Mouse (Mus musculus): ENCODE data around the gene Card19. TPM values are rescaled to one million over a fixed set of nuclear protein-coding genes. Genes with fewer than 3 reads are reported as not detected.

The Card19 gene
- polyA plus RNA-seq, 1 experiment from 2014 or later: 71.9 TPM

- no peak for ATAC-seq (replicated peaks; ENCODE audit: insufficient number of reproducible peaks, low FRiP score, low TSS enrichment)
- Histone ChIP-seq H3K9me3 (replicated peaks; ENCODE audit: control insufficient read depth, low read length) (no peaks in the 10 kb centered on the region), H3K36me3 (ENCODE audit: control insufficient read depth, insufficient read depth, low read length) (no peaks in the 10 kb centered on the region), H3K27me3 (ENCODE audit: control insufficient read depth, insufficient read depth, low read length) (no peaks in the 10 kb centered on the region), H3K9ac (ENCODE audit: low read depth, low read length) (no peak overlapping the region), H3K4me3 (ENCODE audit: low read depth, low read length) (no peak overlapping the region), H3K4me2 (no peak overlapping the region), H3K4me1 (ENCODE audit: control insufficient read depth, insufficient read depth, low read length) (peaks cover 13% of the 10 kb centered on the region), H3K27ac (ENCODE audit: low read depth, low read length) (no peak overlapping the region)
- 41% methylated on average over 7 of the region's 7 CpGs for WGBS (ENCODE audit: insufficient replicate concordance)
These were observed 6.5 kb downstream of the Card19 start for GRCm38 (mm10) chr13:49209306-49209705.

- Histone ChIP-seq H3K27ac (ENCODE audit: low read depth, low read length) (no peak overlapping the region), H3K27me3 (ENCODE audit: control insufficient read depth, insufficient read depth, low read length) (no peaks in the 10 kb centered on the region), H3K4me1 (ENCODE audit: control insufficient read depth, insufficient read depth, low read length) (no peaks in the 10 kb centered on the region; the same call in none of the 2 replicates), H3K36me3 (ENCODE audit: control insufficient read depth, insufficient read depth, low read length) (no peaks in the 10 kb centered on the region; the same call in 1 of the 2 replicates), H3K9ac (ENCODE audit: low read depth, low read length) (no peak overlapping the region), H3K9me3 (replicated peaks; ENCODE audit: control insufficient read depth, low read length) (no peaks in the 10 kb centered on the region), H3K4me3 (ENCODE audit: low read depth, low read length) (no peak overlapping the region), H3K4me2 (no peak overlapping the region)
- no peak for ATAC-seq (replicated peaks; ENCODE audit: insufficient number of reproducible peaks, low FRiP score, low TSS enrichment)
- WGBS (ENCODE audit: insufficient replicate concordance): 96% methylated on average over 2 of the region's 2 CpGs
These were observed 9.5 kb downstream of the Card19 start for GRCm38 (mm10) chr13:49206341-49206740.

- 45% methylated on average over 13 of the region's 13 CpGs for WGBS (ENCODE audit: insufficient replicate concordance)
- no peaks in the 10 kb centered on the region; the same call in 1 of the 2 replicates for H3K4me1 ChIP-seq (ENCODE audit: control insufficient read depth, insufficient read depth, low read length)
- H3K9me3 ChIP-seq (replicated peaks; ENCODE audit: control insufficient read depth, low read length): no peaks in the 10 kb centered on the region
- H3K27me3 ChIP-seq (ENCODE audit: control insufficient read depth, insufficient read depth, low read length): no peaks in the 10 kb centered on the region
- H3K4me2 ChIP-seq: no peak overlapping the region
- no peak overlapping the region for H3K9ac ChIP-seq (ENCODE audit: low read depth, low read length)
- H3K36me3 ChIP-seq (ENCODE audit: control insufficient read depth, insufficient read depth, low read length): no peaks in the 10 kb centered on the region; the same call in 1 of the 2 replicates
- no peak for ATAC-seq (replicated peaks; ENCODE audit: insufficient number of reproducible peaks, low FRiP score, low TSS enrichment)
- no peak overlapping the region for H3K4me3 ChIP-seq (ENCODE audit: low read depth, low read length)
- no peak overlapping the region for H3K27ac ChIP-seq (ENCODE audit: low read depth, low read length)
These were observed 10.3 kb downstream of the Card19 start for GRCm38 (mm10) chr13:49205381-49205998.

GRCm38 (mm10) chr13:49202556-49202955 is 13.3 kb downstream of the Card19 start:
- H3K27ac ChIP-seq (ENCODE audit: low read depth, low read length): no peak overlapping the region
- H3K4me3 ChIP-seq (ENCODE audit: low read depth, low read length): no peak overlapping the region
- no peak overlapping the region for H3K9ac ChIP-seq (ENCODE audit: low read depth, low read length)
- H3K4me1 ChIP-seq (ENCODE audit: control insufficient read depth, insufficient read depth, low read length): no peaks in the 10 kb centered on the region; the same call in 1 of the 2 replicates
- 83% methylated on average over 7 of the region's 7 CpGs for WGBS (ENCODE audit: insufficient replicate concordance)
- H3K4me2 ChIP-seq: no peak overlapping the region
- ATAC-seq (replicated peaks; ENCODE audit: insufficient number of reproducible peaks, low FRiP score, low TSS enrichment): no peak
- H3K27me3 ChIP-seq (ENCODE audit: control insufficient read depth, insufficient read depth, low read length): no peaks in the 10 kb centered on the region
- H3K9me3 ChIP-seq (replicated peaks; ENCODE audit: control insufficient read depth, low read length): no peaks in the 10 kb centered on the region
- H3K36me3 ChIP-seq (ENCODE audit: control insufficient read depth, insufficient read depth, low read length): no peaks in the 10 kb centered on the region; the same call in 1 of the 2 replicates

GRCm38 (mm10) chr13:49200688-49201087 is 15.1 kb downstream of the Card19 start:
- H3K4me2 ChIP-seq: no peak overlapping the region
- H3K27me3 ChIP-seq (ENCODE audit: control insufficient read depth, insufficient read depth, low read length): no peaks in the 10 kb centered on the region
- H3K27ac ChIP-seq (ENCODE audit: low read depth, low read length): no peak overlapping the region
- H3K36me3 ChIP-seq (ENCODE audit: control insufficient read depth, insufficient read depth, low read length): peaks cover 2% of the 10 kb centered on the region
- no peaks in the 10 kb centered on the region; the same call in 1 of the 2 replicates for H3K4me1 ChIP-seq (ENCODE audit: control insufficient read depth, insufficient read depth, low read length)
- no peak for ATAC-seq (replicated peaks; ENCODE audit: insufficient number of reproducible peaks, low FRiP score, low TSS enrichment)
- 84% methylated on average over 13 of the region's 13 CpGs for WGBS (ENCODE audit: insufficient replicate concordance)
- H3K4me3 ChIP-seq (ENCODE audit: low read depth, low read length): no peak overlapping the region
- H3K9me3 ChIP-seq (replicated peaks; ENCODE audit: control insufficient read depth, low read length): no peaks in the 10 kb centered on the region
- H3K9ac ChIP-seq (ENCODE audit: low read depth, low read length): no peak overlapping the region

GRCm38 (mm10) chr13:49199891-49200290 is 15.9 kb downstream of the Card19 start:
- no peak overlapping the region for H3K27ac ChIP-seq (ENCODE audit: low read depth, low read length)
- H3K9me3 ChIP-seq (replicated peaks; ENCODE audit: control insufficient read depth, low read length): no peaks in the 10 kb centered on the region
- no peaks in the 10 kb centered on the region for H3K27me3 ChIP-seq (ENCODE audit: control insufficient read depth, insufficient read depth, low read length)
- H3K36me3 ChIP-seq (ENCODE audit: control insufficient read depth, insufficient read depth, low read length): peaks cover 3% of the 10 kb centered on the region
- H3K4me1 ChIP-seq (ENCODE audit: control insufficient read depth, insufficient read depth, low read length): no peaks in the 10 kb centered on the region
- H3K4me2 ChIP-seq: no peak overlapping the region
- H3K9ac ChIP-seq (ENCODE audit: low read depth, low read length): no peak overlapping the region
- ATAC-seq (replicated peaks; ENCODE audit: insufficient number of reproducible peaks, low FRiP score, low TSS enrichment): no peak
- H3K4me3 ChIP-seq (ENCODE audit: low read depth, low read length): no peak overlapping the region
- 82% methylated on average over 7 of the region's 7 CpGs for WGBS (ENCODE audit: insufficient replicate concordance)

- H3K9ac ChIP-seq (ENCODE audit: low read depth, low read length): no peak overlapping the region
- H3K4me3 ChIP-seq (ENCODE audit: low read depth, low read length): no peak overlapping the region
- H3K4me1 ChIP-seq (ENCODE audit: control insufficient read depth, insufficient read depth, low read length): no peaks in the 10 kb centered on the region
- no peak overlapping the region for H3K27ac ChIP-seq (ENCODE audit: low read depth, low read length)
- no peaks in the 10 kb centered on the region for H3K9me3 ChIP-seq (replicated peaks; ENCODE audit: control insufficient read depth, low read length)
- H3K4me2 ChIP-seq: no peak overlapping the region
- 88% methylated on average over 9 of the region's 9 CpGs for WGBS (ENCODE audit: insufficient replicate concordance)
- no peak for ATAC-seq (replicated peaks; ENCODE audit: insufficient number of reproducible peaks, low FRiP score, low TSS enrichment)
- peaks cover 3% of the 10 kb centered on the region for H3K36me3 ChIP-seq (ENCODE audit: control insufficient read depth, insufficient read depth, low read length)
- no peaks in the 10 kb centered on the region for H3K27me3 ChIP-seq (ENCODE audit: control insufficient read depth, insufficient read depth, low read length)
These were observed 17.1 kb downstream of the Card19 start for GRCm38 (mm10) chr13:49198734-49199133.

GRCm38 (mm10) chr13:49196766-49197165 is 19.1 kb downstream of the Card19 start:
- no peak overlapping the region for H3K4me2 ChIP-seq
- H3K27ac ChIP-seq (ENCODE audit: low read depth, low read length): no peak overlapping the region
- 75% methylated on average over 6 of the region's 6 CpGs for WGBS (ENCODE audit: insufficient replicate concordance)
- no peaks in the 10 kb centered on the region for H3K27me3 ChIP-seq (ENCODE audit: control insufficient read depth, insufficient read depth, low read length)
- H3K9me3 ChIP-seq (replicated peaks; ENCODE audit: control insufficient read depth, low read length): no peaks in the 10 kb centered on the region
- H3K36me3 ChIP-seq (ENCODE audit: control insufficient read depth, insufficient read depth, low read length): peaks cover 3% of the 10 kb centered on the region; the same call in 1 of the 2 replicates
- H3K4me1 ChIP-seq (ENCODE audit: control insufficient read depth, insufficient read depth, low read length): peaks cover 10% of the 10 kb centered on the region
- H3K4me3 ChIP-seq (ENCODE audit: low read depth, low read length): no peak overlapping the region
- no peak overlapping the region for H3K9ac ChIP-seq (ENCODE audit: low read depth, low read length)
- no peak for ATAC-seq (replicated peaks; ENCODE audit: insufficient number of reproducible peaks, low FRiP score, low TSS enrichment)

GRCm38 (mm10) chr13:49196211-49196610 is 19.6 kb downstream of the Card19 start:
- ATAC-seq (replicated peaks; ENCODE audit: insufficient number of reproducible peaks, low FRiP score, low TSS enrichment): no peak
- no peak overlapping the region for H3K9ac ChIP-seq (ENCODE audit: low read depth, low read length)
- no peaks in the 10 kb centered on the region for H3K9me3 ChIP-seq (replicated peaks; ENCODE audit: control insufficient read depth, low read length)
- H3K36me3 ChIP-seq (ENCODE audit: control insufficient read depth, insufficient read depth, low read length): peaks cover 3% of the 10 kb centered on the region; the same call in 1 of the 2 replicates
- H3K4me3 ChIP-seq (ENCODE audit: low read depth, low read length): no peak overlapping the region
- no peak overlapping the region for H3K4me2 ChIP-seq
- 70% methylated on average over 5 of the region's 5 CpGs for WGBS (ENCODE audit: insufficient replicate concordance)
- no peaks in the 10 kb centered on the region for H3K27me3 ChIP-seq (ENCODE audit: control insufficient read depth, insufficient read depth, low read length)
- peaks cover 15% of the 10 kb centered on the region for H3K4me1 ChIP-seq (ENCODE audit: control insufficient read depth, insufficient read depth, low read length)
- no peak overlapping the region for H3K27ac ChIP-seq (ENCODE audit: low read depth, low read length)

Measured in heart, embryonic 11.5 days (tissue).